Mouse (Mus musculus): ENCODE measurements at regions not wholly inside any gene's neighbourhood (a gene's known extent, or its start where the extent isn't known, plus 50 kb on each side); places are given as distances from the start of the nearest gene placed in this dataset.

DNA sequence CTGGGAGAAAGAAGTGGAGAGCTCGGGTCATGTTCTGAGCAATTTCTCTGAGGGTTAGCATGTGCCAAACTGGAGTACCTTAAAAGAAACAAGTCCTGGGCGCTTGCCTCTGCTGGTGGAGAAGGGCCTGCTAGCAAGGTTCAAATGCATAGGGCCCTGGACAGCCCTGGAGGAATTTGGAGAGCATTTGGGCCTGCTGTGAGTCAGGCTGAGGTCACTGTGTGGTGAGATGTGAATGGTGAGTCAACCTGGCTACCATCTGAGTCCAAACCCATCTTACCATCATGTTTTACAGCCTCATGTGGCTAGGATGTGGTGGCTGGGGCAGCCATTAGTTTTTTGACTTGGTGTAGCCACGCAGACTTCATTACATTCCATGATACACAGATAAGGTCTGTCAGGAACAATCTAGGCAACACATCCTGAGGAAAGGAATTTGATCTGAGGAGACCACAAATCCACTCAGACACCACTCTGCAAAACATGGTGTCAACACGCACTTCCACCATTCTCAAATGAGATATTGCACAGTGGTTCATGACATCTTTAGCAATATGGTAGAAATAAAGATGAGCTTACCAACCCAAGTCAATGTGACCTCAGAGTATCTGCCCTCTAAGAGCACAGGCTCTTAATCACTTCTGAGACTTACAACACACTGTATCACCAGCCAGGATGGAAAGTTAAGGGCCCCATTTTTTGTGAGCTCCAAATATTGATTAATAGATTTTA is 83.1 kb downstream of the Thbs2 start:
- H3K9ac ChIP-seq: no peak overlapping the region
- 85% methylated on average over 4 of the region's 4 CpGs for WGBS
- no peak for ATAC-seq (ENCODE audit: low FRiP score, low read depth)
- no peak overlapping the region for H3K4me2 ChIP-seq (replicated peaks)
- no peaks in the 10 kb centered on the region for H3K4me1 ChIP-seq
- no peak overlapping the region for H3K27ac ChIP-seq
- H3K27me3 ChIP-seq (replicated peaks): no peaks in the 10 kb centered on the region
- H3K36me3 ChIP-seq: no peaks in the 10 kb centered on the region
- H3K4me3 ChIP-seq: no peak overlapping the region
- no peaks in the 10 kb centered on the region for H3K9me3 ChIP-seq

DNA sequence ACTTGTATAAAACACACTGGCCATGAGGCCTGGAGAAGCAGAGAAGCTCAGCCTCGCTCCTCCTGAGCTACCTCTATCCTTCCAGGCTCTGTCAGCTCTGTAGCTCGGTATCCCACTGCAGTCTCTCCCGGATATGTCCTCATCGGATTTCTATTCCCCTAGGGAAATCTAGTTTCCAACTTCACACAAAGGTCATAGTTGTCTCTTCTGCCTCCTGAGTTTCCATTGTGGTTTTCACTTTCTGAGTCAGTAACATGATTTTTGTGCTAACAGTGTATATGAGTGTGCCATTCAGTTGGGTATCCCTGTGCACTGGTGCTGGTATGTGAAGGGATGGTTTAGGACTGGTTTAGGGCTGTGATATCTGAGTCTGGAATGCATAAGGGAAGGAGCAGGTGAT is 85.2 kb downstream of the Thbs2 start:
- Histone ChIP-seq H3K36me3 (no peaks in the 10 kb centered on the region), H3K9ac (no peak overlapping the region), H3K4me2 (replicated peaks) (no peak overlapping the region), H3K27me3 (replicated peaks) (no peaks in the 10 kb centered on the region), H3K27ac (no peak overlapping the region), H3K4me3 (no peak overlapping the region), H3K9me3 (no peaks in the 10 kb centered on the region), H3K4me1 (no peaks in the 10 kb centered on the region)
- ATAC-seq (ENCODE audit: low FRiP score, low read depth): no peak
- WGBS: 87% methylated on average over 4 of the region's 4 CpGs

DNA sequence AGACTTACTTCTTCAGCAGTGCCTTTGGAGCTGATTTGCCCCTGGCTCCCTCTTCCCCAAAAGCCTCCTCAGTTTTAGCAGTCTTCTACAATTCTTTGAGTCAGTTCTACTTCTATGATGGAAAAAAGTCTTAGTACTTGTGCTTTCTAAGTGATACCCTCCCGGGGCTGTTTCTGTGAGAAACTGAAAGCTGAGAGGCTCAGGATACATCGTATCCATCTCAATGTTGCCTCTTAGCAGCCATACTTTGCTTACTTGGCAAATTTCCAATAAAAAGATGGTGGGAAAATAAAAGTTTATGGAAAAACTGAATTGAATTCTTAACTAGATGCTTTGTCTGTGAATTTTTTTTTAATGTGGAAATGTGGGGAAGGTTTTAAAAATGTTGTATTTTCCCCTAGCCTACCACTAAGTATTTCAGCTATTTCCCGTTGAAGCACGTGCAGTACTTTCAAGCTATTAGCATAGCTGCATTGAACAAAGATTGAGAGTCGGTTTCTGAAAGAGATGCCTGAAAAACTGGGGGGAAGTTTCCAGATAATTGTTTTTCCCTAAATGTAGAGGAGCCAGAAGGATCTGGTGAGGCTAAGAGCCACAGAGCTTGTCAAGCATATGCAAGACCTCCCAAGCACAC is 87.6 kb downstream of the Thbs2 start:
- H3K4me3 ChIP-seq: no peak overlapping the region
- H3K4me1 ChIP-seq: no peaks in the 10 kb centered on the region
- H3K27me3 ChIP-seq (replicated peaks): no peaks in the 10 kb centered on the region
- no peak overlapping the region for H3K27ac ChIP-seq
- H3K4me2 ChIP-seq (replicated peaks): no peak overlapping the region
- no peaks in the 10 kb centered on the region for H3K36me3 ChIP-seq
- 79% methylated on average over 5 of the region's 5 CpGs for WGBS
- H3K9ac ChIP-seq: no peak overlapping the region
- ATAC-seq (ENCODE audit: low FRiP score, low read depth): no peak
- no peaks in the 10 kb centered on the region for H3K9me3 ChIP-seq

DNA sequence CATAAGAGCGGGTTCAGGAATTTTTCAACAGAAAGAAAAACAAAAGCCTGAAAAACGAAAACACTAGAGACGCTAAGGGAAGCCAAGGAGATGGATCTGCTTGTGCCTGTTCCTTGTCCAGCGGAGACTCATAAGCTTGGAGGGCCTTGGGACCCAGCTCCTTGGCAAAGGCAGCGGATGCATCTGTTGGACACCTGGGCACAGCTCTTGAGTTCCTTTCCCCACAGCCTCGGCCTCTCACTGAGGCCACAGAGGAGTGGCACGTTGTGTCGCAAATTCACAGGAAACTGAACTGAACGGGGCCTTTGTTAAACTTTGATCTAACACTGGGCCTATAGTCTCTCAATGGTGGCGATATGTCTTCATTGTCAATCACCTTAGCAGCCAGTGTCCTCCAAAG is 94.4 kb downstream of the Thbs2 start:
- no peaks in the 10 kb centered on the region for H3K27me3 ChIP-seq (replicated peaks)
- H3K27ac ChIP-seq: no peak overlapping the region
- no peak overlapping the region for H3K4me3 ChIP-seq
- no peaks in the 10 kb centered on the region for H3K9me3 ChIP-seq
- H3K4me2 ChIP-seq (replicated peaks): no peak overlapping the region
- no peaks in the 10 kb centered on the region for H3K4me1 ChIP-seq
- WGBS: 74% methylated on average over 10 of the region's 10 CpGs
- H3K36me3 ChIP-seq: no peaks in the 10 kb centered on the region
- ATAC-seq (ENCODE audit: low FRiP score, low read depth): no peak
- H3K9ac ChIP-seq: no peak overlapping the region

DNA sequence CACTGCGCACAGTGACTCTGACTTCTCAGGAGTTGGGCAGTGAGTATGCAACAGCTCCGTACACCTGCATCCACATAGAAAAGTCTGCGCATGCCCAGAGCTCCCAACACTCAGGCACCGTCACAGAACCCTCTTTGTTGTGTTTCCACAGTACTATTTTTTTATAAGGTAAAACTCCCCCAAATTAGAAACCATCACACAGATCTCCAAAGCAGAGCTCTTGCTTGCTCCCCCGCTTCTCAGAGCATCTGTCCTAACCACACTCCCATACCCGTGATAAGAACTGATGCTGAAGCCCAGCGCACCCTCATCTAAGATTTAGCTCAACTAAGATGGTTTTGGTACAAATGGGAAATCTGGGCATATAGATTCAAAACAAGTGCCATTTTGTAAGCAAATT is 97.6 kb downstream of the Thbs2 start:
- no peaks in the 10 kb centered on the region for H3K27me3 ChIP-seq (replicated peaks)
- H3K36me3 ChIP-seq: no peaks in the 10 kb centered on the region
- WGBS: 93% methylated on average over 7 of the region's 7 CpGs
- H3K4me3 ChIP-seq: no peak overlapping the region
- H3K9me3 ChIP-seq: no peaks in the 10 kb centered on the region
- no peak overlapping the region for H3K4me2 ChIP-seq (replicated peaks)
- ATAC-seq (ENCODE audit: low FRiP score, low read depth): no peak
- H3K27ac ChIP-seq: no peak overlapping the region
- no peaks in the 10 kb centered on the region for H3K4me1 ChIP-seq
- no peak overlapping the region for H3K9ac ChIP-seq

DNA sequence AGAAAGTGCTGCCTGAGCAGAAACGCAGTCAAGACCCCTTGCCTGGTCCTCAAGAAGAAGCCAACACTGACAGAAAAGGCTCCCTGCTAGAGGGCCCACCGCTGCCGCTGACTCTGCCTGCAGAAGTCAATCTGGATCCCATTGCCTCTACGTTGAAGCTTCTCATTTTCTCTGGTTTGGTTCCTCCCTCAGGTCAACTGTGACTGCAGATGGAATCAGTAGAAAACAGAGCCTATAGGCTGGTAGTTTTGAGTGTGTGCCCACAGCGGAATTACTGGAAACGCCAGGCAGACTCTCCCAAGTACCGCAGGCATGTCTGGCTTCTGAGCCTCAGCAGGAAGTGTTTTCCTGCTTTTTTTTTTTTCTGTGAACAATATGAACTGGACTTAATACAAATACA is 98.5 kb downstream of the Thbs2 start:
- 87% methylated on average over 7 of the region's 7 CpGs for WGBS
- H3K4me3 ChIP-seq: no peak overlapping the region
- H3K27me3 ChIP-seq (replicated peaks): no peaks in the 10 kb centered on the region
- H3K4me1 ChIP-seq: no peaks in the 10 kb centered on the region
- H3K9me3 ChIP-seq: no peaks in the 10 kb centered on the region
- H3K36me3 ChIP-seq: no peaks in the 10 kb centered on the region
- no peak for ATAC-seq (ENCODE audit: low FRiP score, low read depth)
- H3K9ac ChIP-seq: no peak overlapping the region
- no peak overlapping the region for H3K27ac ChIP-seq
- no peak overlapping the region for H3K4me2 ChIP-seq (replicated peaks)

DNA sequence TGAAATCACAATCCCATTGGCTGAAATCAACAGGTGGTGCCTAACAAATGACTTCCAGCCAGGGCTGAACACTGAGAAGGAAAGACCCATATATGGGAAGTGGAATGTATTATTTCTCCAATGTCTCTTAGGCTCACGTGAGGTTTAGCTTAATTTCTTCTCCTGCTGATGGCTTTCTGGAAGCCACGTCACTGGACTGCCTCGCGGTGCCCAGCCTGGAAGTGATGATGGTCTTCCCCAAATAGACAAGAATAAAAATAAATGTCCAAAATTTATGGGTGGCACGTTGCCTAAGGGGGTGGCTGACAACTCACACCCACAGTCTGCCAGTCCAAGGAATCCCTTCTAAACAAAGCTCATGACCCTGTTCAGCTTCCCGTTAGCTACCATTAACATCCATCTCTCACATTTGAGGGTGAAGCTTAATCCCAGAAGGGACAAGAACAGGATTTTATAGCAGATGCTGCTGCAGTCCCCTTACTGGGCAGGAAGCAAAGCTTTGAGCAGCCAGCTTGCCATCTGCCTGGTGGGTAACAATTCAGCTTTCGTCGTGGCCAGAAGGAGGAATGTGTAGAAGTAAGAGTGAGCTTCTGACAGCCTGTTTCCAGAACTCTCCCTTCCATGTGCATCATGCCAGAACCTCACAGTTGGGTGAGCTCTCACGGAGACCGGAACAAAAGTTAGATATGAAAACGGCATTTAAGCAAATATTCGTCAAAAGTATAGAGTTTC is 105.8 kb downstream of the Thbs2 start:
- H3K4me3 ChIP-seq: no peak overlapping the region
- H3K9me3 ChIP-seq: no peaks in the 10 kb centered on the region
- H3K27me3 ChIP-seq (replicated peaks): no peaks in the 10 kb centered on the region
- WGBS: 88% methylated on average over 12 of the region's 12 CpGs
- ATAC-seq (ENCODE audit: low FRiP score, low read depth): no peak
- no peaks in the 10 kb centered on the region for H3K36me3 ChIP-seq
- no peak overlapping the region for H3K27ac ChIP-seq
- H3K9ac ChIP-seq: no peak overlapping the region
- no peak overlapping the region for H3K4me2 ChIP-seq (replicated peaks)
- H3K4me1 ChIP-seq: no peaks in the 10 kb centered on the region

DNA sequence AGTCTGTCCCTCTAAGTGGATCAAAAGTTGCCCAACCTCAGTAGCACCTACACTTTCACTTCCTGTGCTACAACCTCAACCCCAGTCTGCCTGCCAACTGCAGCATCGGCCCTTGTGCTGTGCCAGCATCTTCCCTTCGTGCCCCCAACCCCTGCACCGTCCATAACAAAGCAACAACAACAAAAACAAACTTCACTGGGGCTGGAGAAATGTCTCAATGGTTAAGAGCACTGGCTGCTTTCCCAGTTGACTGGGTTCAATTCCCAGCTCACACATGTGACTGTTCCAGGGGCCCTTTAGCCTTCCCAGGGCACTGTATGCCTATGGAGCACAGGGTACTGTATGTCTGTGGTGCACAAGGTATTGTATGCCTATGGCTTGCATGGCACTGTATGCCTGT is 114.4 kb downstream of the Thbs2 start:
- H3K36me3 ChIP-seq: no peaks in the 10 kb centered on the region
- 80% methylated on average over 3 of the region's 3 CpGs for WGBS
- H3K4me2 ChIP-seq (replicated peaks): no peak overlapping the region
- no peak for ATAC-seq (ENCODE audit: low FRiP score, low read depth)
- no peak overlapping the region for H3K4me3 ChIP-seq
- no peaks in the 10 kb centered on the region for H3K27me3 ChIP-seq (replicated peaks)
- no peak overlapping the region for H3K9ac ChIP-seq
- no peaks in the 10 kb centered on the region for H3K9me3 ChIP-seq
- H3K4me1 ChIP-seq: no peaks in the 10 kb centered on the region
- no peak overlapping the region for H3K27ac ChIP-seq

DNA sequence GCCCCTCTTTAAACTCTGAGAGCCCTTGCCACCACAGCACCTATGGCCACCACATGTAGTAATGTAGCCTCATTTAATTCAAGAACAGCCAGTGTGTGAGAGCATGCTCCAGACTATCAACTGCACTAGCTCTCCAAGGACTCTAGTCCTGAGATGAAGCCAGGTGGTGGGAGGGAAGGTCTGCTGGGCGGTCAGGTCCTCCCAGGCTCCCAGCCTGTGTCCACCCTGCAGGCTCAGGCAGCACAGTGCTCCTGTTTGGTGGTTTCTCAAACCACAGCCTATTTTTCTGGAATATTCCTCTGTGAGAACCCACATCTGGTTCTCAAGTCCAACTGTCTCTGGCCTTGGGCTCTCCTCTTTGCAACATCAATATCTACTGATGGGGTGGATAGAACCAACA is 115.3 kb downstream of the Thbs2 start:
- 96% methylated on average over 1 of the region's 1 CpGs for WGBS
- no peaks in the 10 kb centered on the region for H3K27me3 ChIP-seq (replicated peaks)

DNA sequence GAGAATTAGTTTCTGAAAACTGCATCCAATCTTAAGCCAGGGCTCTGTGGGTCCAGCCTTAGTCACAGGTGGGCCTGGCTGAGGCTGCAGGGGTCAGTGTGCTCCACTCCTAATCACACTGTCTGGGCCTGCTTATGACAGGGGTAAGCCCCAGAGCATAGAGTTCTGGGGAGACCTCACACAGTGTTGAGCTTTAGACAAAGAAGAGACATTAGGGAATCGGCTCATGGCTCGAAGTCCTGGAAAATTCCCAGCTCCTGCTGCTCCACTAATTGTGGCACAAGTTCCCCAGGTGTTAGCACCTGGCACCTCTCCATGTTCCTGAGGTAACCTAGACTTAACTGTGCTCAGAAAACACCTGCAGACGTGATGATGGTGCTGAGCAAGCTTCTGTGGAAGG is 115.8 kb downstream of the Thbs2 start:
- no peaks in the 10 kb centered on the region for H3K4me1 ChIP-seq
- ATAC-seq (ENCODE audit: low FRiP score, low read depth): no peak
- no peak overlapping the region for H3K4me2 ChIP-seq (replicated peaks)
- H3K4me3 ChIP-seq: no peak overlapping the region
- no peak overlapping the region for H3K9ac ChIP-seq
- no peaks in the 10 kb centered on the region for H3K36me3 ChIP-seq
- H3K9me3 ChIP-seq: no peaks in the 10 kb centered on the region
- H3K27ac ChIP-seq: no peak overlapping the region
- no peaks in the 10 kb centered on the region for H3K27me3 ChIP-seq (replicated peaks)
- WGBS: 77% methylated on average over 3 of the region's 3 CpGs

More for the DNA sequence above, 115.3 kb downstream of the Thbs2 start:
- Histone ChIP-seq H3K9me3 (no peaks in the 10 kb centered on the region), H3K4me2 (replicated peaks) (no peak overlapping the region), H3K9ac (no peak overlapping the region), H3K4me1 (no peaks in the 10 kb centered on the region), H3K36me3 (no peaks in the 10 kb centered on the region), H3K27ac (no peak overlapping the region), H3K4me3 (no peak overlapping the region)
- no peak for ATAC-seq (ENCODE audit: low FRiP score, low read depth)

DNA sequence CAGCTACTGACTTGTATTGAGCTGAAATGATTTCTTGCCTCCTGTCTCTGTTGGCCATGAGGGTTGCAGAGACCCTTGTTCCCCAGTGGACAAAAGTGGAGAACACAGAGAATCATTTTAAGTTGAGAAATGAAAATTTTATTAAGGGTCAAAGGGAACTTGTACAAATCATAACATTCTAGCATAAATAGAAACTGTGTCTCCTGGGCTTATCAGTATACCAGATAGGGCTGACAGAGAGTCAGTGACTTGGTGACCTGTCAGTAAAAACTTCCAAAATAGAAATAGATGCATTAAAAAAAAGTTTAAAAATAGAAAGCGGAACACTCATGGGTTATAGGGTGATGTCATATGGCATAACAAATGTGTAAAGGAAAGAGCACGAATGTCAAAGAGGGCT is 117.9 kb downstream of the Thbs2 start:
- Histone ChIP-seq H3K9me3 (no peaks in the 10 kb centered on the region), H3K36me3 (no peaks in the 10 kb centered on the region), H3K4me1 (no peaks in the 10 kb centered on the region), H3K4me3 (no peak overlapping the region), H3K9ac (no peak overlapping the region), H3K27me3 (replicated peaks) (no peaks in the 10 kb centered on the region), H3K4me2 (replicated peaks) (no peak overlapping the region), H3K27ac (no peak overlapping the region)
- ATAC-seq (ENCODE audit: low FRiP score, low read depth): no peak
- 80% methylated on average over 2 of the region's 2 CpGs for WGBS

DNA sequence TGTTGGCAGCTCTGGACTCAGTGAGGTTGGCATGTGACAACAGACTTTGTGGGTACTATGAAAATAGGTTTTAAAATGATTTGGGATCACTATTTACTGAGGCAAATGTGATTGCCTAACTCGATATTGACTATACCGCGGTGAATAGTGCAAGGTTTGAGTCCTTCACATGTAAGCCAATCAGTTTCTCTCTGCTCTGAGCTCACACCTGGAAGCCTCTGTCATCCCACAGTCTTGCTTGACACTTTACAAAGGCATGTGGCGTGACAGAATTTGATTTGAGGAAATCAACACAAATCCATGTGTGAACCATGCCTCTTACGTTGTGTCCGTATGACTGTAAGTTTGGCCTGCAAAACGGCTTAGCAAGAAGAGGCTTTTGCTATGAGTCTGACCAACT is 122.9 kb downstream of the Thbs2 start:
- Histone ChIP-seq H3K4me2 (replicated peaks) (no peak overlapping the region), H3K36me3 (no peaks in the 10 kb centered on the region), H3K27me3 (replicated peaks) (no peaks in the 10 kb centered on the region), H3K9me3 (no peaks in the 10 kb centered on the region), H3K4me1 (no peaks in the 10 kb centered on the region), H3K9ac (no peak overlapping the region), H3K4me3 (no peak overlapping the region), H3K27ac (no peak overlapping the region)
- 89% methylated on average over 7 of the region's 7 CpGs for WGBS
- ATAC-seq (ENCODE audit: low FRiP score, low read depth): no peak
